Mouse (Mus musculus) left cerebral cortex, adult 2 months (tissue): ENCODE data around the gene Zg16. TPM values are rescaled to one million over a fixed set of nuclear protein-coding genes. Genes with fewer than 3 reads are reported as not detected.

Experiments
- DNase-seq, 2 experiments: peaks; one replicate each; pipeline ENCODE4 v3.0.0; 2021 to 2022; ENCODE audit warnings: low spot score in 2 of 2, mixed read lengths in 1 of 2; ENCODE audit errors: extremely low spot score in 1 of 2
- H3K27ac ChIP-seq: fragments of 200-600 bp; 2 replicates; pipeline ENCODE4 v1.8.1; 2022
- H3K4me3 ChIP-seq: fragments of 200-600 bp; 2 replicates; pipeline ENCODE4 v1.8.1; 2022
- CTCF ChIP-seq: fragments of 200-600 bp; IDR thresholded peaks from 2 replicates; pipeline ENCODE4 v1.8.1; 2022; ENCODE audit warnings: antibody characterized with exemption, mild to moderate bottlenecking, moderate library complexity
- intact Hi-C: fragments of 180-260 bp; cut with DNase I; formaldehyde crosslinking; loops from one replicate; pipeline ENCODE4 v1.15.1; 2025
- total RNA-seq, 2 experiments: library from RNA; stranded (reverse); gene quantifications; 2 replicates each; pipeline ENCODE4 v1.2.3; 2021

Zg16 gene
- total RNA-seq, 2 experiments from 2014 or later, result not detected

DNA sequence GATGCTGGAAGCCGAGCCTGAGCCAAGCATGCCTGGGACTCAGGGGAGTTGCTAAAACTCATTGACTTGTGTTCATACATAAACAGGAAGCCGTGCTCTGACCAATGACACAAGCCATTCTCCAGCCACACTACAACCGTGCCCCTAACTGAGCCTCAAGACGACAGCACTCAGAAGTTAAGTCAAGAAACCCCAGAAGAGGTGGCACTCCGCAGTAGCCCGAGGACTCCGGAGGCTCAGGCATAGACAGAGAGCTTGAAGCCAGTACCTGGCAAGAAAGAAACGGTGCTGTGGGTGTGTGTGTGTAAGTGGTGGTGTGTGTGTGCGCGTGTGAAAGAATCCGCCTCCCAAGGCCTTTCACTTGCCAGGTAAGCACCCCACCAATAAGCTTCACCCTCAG, 27.8 kb upstream of the Zg16 start:
- intact Hi-C loops, result loop anchor here (5.0 to 10.0 kb wide), 2 partner anchors 353 to 470 kb away; partner anchors contain the start of gene Sgf29
- no peak overlapping the region for H3K4me3 ChIP-seq
- no peak for TF ChIP-seq CTCF
- DNase-seq, result no peak
- no peak overlapping the region for H3K27ac ChIP-seq

DNA sequence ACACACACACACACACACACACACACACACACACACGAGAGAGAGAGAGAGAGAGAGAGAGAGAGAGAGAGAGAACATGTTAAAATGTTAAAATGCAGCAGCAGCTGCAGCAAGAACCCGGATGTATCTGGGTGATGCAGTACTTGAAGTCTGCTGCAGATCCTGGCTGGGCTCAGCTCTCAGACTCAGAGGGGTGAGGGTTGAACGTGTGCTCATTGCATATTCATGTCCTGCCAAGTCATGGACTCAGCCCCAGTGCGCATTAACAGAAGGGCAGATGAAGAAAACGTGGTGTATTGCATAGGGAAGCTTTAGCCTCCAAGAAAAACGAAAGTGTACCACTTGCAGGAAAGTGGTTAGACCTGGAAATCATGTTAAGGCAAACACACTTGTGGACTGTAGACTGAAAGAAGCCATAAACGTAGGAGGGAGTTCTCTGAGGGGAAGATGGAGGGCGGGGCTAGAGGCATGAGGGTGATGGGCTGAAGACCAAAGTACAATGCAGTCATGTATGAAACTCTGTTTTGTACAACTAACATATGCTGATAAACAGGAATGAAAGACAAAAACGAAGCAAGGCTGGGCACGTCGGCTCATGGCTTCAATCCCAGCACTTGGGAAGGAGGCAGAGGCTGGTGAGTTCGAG, 26.6 kb upstream of the Zg16 start:
- no peak for TF ChIP-seq CTCF
- no peak overlapping the region for H3K4me3 ChIP-seq
- H3K27ac ChIP-seq, result peak overlapping the region; percentile 24; the same call in 1 of the 2 replicates
- intact Hi-C loops, result loop anchor here (5.0 to 10.0 kb wide), 2 partner anchors 351 to 469 kb away; partner anchors contain the start of gene Sgf29
- DNase-seq, result no peak

DNA sequence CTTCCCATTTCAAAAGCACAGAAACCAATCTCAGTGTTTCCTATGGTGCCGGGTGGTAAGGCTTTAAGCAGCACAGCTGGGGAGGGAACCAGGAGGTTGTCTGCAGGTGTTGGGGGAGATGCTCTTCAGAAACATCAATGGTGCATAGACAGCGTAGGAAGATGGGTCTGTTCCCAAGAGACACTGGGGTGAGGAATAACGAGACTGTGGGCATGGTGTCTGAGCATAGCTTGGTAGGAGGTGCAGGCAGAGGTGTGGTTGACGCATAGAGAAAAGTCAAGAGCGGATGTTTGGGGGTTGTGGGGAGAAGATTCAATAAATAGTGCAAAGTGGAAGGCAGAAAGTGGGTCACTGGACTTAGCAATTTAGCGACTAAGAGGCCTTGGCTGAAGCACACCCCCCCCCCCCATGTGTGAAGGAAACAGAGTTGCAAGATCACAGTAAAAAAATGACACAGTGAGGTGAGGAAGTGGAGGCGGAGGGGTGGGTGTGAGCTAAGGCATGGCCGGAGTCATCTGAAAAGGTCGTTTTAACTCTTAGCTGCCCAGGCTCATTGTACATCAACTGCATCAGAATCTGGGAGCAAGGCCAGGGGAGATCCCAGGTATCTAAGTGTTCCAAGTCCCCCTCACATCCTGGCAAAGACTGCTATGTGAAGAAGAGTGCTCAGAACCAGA, 25.9 kb upstream of the Zg16 start:
- TF ChIP-seq CTCF, result no peak
- no peak for DNase-seq
- peak overlapping the region; percentile 30; the same call in 1 of the 2 replicates for H3K27ac ChIP-seq
- intact Hi-C loops, result loop anchor here (1.0 to 10.0 kb wide), 3 partner anchors 128 to 468 kb away; partner anchors contain the start of gene Sgf29
- no peak overlapping the region for H3K4me3 ChIP-seq

DNA sequence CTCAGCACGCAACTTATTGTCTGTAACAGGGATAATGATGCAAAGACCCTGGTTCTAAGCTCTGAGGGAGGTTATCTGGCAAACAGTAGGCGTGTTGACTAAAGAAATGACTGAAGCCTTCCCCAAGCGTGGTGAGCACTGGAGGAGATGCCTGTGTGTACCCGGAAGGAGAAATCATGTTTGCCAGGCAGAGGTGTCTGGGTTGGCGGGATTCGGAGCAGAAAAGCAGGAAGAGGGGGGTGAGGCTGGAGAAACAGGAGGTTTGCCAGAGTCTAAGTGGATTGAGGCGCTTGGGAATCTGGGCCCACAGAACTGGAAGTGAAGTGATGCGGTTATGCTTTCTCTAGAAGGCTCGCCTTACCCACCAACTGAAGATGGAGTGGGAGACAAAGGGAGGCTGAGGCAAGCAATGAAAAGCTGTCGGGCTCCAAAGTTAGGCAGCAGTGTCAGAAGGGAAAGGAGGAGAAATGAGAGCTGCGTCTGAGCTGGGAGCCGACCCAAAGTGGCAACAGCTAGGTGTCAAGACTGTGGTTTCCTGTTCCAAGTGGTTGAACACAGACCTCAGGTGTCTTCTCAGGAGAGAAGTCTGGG, 25.2 kb upstream of the Zg16 start:
- peak in 1 of 2 experiments; percentile 36 for DNase-seq
- Histone ChIP-seq H3K27ac (peak overlapping the region; percentile 44; the same call in 1 of the 2 replicates), H3K4me3 (no peak overlapping the region)
- intact Hi-C loops, result loop anchor here (1.0 to 10.0 kb wide), 3 partner anchors 127 to 468 kb away; partner anchors contain the start of gene Sgf29
- TF ChIP-seq CTCF, result no peak

DNA sequence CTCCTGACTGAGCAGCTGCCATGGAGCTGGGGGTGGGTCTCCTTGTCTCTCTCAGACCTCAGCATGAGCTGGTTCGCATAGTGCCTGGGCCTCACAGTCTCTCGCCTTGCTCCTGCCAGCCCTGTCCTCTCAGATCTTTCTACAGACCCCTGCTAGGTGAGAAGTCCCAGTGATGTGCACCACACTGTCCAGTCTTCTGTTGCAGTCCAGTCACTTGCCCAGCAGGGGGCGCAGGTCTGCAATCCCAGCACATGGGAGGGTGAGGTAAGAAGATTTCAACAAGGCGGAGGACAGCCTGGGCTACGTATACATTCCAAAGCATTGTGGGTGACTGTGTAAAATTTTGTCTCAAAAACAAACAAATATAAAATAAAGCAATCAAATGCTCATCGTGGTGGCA, 24.3 kb upstream of the Zg16 start:
- peak; percentile 46 to 57 for DNase-seq
- peak; percentile 69 for TF ChIP-seq CTCF
- intact Hi-C loops, result loop anchor here (2.0 to 10.0 kb wide), 3 partner anchors 289 to 467 kb away; partner anchors contain the start of gene Sgf29
- no peak overlapping the region for H3K4me3 ChIP-seq
- no peak overlapping the region for H3K27ac ChIP-seq

DNA sequence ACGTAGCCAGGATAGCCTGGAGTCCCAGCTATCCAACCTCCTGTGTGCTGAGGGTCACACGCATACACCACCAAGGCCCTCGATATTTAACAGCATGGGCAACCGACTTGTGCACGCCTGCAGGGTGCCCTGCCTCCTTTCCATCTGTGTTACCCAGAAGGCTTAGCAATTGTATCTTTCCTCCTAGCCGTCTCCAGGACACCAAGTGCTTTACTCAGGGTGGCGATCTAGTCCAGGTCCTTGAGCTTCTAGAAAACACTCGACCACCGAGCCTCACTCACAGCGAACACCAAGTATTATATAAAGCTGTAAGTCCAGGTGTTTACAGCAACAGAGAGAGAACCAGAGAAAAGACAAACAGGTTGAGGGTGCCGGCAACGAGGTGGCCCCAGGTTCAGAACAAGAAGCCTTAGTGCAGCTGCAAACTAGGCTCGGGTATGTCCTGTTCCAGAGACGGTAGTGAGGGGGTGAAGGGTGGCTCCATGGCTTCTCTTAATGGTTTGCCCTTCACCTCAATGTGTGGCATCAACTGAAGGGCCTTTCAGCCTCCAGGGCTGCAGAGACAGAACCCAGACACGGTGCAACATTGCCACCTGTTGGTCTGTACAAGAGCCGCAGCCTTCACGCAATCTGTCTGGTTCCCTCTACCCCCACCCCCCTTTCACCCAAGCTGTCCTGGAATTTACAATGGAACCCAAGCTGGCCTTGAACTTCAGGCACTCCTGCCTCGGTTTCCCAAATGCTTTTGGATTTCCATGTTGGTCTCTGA, 23.3 kb upstream of the Zg16 start:
- no peak overlapping the region for H3K27ac ChIP-seq
- peak; percentile 90 for TF ChIP-seq CTCF
- no peak overlapping the region for H3K4me3 ChIP-seq
- peak; percentile 74 to 81 for DNase-seq
- intact Hi-C loops, result loop anchor here (1.0 to 10.0 kb wide), 4 partner anchors 278 to 466 kb away; partner anchors contain the start of gene Sgf29

DNA sequence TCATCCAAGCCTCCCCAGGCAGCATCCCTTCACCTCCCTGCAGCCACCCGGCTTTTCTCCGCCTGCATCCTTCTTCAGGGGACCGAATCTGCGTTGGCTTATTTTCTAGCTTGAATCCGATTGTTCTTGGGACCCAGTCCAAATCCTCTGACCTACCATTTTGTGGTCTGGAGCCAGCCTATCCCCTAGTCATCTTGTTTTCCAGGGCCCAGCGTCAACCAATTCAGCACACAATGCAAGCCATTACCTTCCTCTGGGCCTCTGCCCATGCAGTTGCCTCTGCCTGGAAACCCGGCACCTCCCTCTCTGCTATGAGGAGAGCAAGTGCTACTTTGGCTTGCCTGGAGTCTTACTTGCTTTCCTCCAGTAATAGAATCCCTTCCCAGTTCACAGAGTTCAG, 18.4 kb upstream of the Zg16 start:
- no peak for TF ChIP-seq CTCF
- H3K4me3 ChIP-seq, result no peak overlapping the region
- intact Hi-C loops, result no loop called here
- DNase-seq, result no peak
- H3K27ac ChIP-seq, result no peak overlapping the region

DNA sequence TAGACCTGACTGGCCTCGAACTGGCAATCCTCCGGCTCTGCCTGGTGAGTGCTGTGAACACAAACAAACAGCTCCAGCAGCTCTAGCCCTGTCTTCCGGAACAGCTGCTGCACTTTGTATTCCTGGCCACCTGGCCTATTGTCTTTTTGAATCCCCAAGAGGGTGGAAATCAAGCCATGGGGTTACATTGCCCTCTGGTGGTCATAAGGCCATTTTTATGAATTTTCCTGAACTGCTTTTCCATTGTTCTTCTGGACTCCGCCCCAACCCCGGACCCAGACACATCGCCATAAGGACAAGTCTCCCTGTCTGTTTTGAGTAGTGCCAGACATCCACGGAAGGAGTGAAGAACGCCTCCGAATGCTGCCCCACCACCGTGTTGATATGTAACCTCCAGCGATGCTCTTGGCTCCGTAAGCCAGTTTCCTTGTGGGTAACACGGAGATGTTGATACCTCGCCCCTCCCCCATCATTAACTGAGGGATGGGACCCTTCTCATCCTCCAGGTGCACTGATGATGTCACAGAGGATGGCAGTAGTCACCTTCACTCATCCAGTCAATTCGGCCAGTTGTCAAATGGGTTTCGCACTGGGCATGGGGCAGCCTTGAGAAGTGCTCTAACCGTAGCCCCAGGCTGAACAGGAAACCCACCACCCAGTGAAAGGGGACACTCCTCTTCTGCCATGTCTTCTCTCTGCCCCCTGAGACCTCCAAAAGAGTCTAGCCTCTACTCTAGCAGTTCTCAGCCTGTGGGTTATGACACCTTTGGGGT, 17.6 kb upstream of the Zg16 start:
- Histone ChIP-seq H3K4me3 (peak overlapping the region; percentile 35), H3K27ac (no peak overlapping the region)
- peak; percentile 87 for TF ChIP-seq CTCF
- intact Hi-C loops, result loop anchor here (1.0 to 5.0 kb wide), 4 partner anchors 77 to 222 kb away; partner anchors contain the start of genes Asphd1, Maz, Pagr1a and Taok2
- DNase-seq, result peak; percentile 71 to 75

DNA sequence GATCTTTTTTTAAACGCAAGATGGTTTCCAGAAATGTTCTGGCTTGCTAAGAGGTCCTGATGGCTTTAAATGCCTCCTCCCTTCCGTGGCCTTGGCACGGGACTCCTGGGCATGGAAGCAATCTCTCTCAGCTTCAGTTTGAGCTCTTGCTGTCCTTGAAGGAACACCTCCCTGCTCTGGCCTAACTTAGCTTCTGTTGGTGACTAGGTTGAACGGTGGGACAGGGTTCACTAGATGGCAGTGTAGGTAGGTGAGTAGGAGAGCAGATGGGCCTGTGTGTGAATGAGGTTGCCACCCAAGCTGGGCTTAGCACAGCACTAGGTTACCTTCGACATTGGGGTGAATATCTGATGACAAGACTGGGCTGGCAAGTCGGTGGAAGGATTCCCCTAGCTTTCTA, 16.8 kb upstream of the Zg16 start:
- DNase-seq, result no peak
- intact Hi-C loops, result loop anchor here (1.0 to 5.0 kb wide), 4 partner anchors 77 to 222 kb away; partner anchors contain the start of genes Asphd1, Maz, Pagr1a and Taok2
- no peak for TF ChIP-seq CTCF
- H3K27ac ChIP-seq, result no peak overlapping the region
- no peak overlapping the region for H3K4me3 ChIP-seq

DNA sequence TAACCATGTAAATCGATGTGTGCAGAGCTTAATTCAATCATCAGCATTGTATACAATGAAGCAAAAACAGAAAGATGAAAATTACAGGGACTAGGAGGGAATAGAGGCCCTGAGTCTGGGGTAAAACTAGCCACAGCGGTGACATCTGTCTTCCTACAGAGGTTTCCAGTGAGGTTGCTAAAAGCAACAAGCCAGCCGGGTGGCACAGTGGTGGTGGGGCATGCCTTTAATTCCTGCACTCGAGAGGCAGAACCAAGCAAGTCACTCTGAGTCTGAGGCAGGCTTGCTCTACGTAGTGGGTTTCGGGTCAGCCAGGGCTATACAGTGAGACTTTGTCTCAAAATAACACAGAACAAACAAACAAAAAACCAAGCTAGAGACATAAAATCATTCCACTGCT, 15.0 kb upstream of the Zg16 start:
- no peak for DNase-seq
- no peak for TF ChIP-seq CTCF
- no peak overlapping the region for H3K4me3 ChIP-seq
- intact Hi-C loops, result loop anchor here (5.0 kb wide), 2 partner anchors 155 to 220 kb away; partner anchors contain the start of genes Asphd1 and Taok2
- H3K27ac ChIP-seq, result no peak overlapping the region
